Mouse (Mus musculus) layer of hippocampus, postnatal 14 days (tissue): ENCODE measurements around the gene Pnliprp1. TPM values are rescaled to one million over a fixed set of nuclear protein-coding genes. Genes with fewer than 3 reads are reported as not detected.

Source experiments
- DNase-seq, 2 experiments: peaks; one replicate each; pipeline ENCODE4 v3.0.0; 2021 to 2022; ENCODE audit warnings: low spot score in 2 of 2, mixed read lengths in 1 of 2
- total RNA-seq, 2 experiments: library from RNA; stranded (reverse); gene quantifications; 2 replicates each; pipeline ENCODE4 v1.2.3; 2021

The Pnliprp1 gene
- total RNA-seq, 2 experiments from 2014 or later: not detected

DNA sequence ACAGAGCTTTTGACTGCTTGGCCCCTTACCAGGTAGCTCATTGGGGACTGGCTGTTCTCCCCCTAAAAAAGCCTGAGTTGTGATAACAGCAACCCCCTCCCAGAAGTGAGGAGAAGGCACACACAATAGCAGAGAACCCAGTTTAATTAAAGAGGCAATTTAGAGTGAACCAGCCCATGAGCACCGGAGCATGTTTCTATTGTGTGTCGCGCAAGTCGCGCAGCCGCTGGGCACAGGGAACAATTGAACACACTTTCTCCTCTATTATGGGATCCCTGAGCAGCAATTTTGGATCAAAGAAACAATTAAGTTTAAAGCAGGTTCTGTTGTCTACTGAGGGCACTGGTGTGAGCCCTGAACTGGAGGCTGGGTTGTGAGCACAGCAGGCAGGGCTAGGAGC lies 38.6 kb downstream of the Pnliprp1 start:
- DNase-seq: no peak

DNA sequence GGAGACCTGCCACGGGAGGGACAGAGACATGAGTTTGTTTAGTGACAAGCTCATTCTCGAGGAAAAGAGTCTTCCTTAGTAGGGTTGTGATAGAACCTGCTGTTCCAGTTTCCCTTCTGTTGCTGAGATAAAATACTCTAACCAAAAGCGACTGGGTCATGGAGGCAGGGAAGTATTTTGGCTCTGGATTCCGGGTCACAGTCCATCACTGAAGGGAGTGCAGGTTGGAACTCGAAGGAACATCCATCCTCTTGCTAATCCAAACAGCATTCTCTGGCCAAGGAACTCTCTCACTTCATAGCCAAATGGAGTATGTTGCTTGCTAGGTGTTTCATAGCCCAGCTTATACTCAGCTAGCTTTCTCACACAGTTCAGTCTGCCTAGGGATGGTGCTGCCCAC lies 47.8 kb downstream of the Pnliprp1 start:
- DNase-seq: no peak

DNA sequence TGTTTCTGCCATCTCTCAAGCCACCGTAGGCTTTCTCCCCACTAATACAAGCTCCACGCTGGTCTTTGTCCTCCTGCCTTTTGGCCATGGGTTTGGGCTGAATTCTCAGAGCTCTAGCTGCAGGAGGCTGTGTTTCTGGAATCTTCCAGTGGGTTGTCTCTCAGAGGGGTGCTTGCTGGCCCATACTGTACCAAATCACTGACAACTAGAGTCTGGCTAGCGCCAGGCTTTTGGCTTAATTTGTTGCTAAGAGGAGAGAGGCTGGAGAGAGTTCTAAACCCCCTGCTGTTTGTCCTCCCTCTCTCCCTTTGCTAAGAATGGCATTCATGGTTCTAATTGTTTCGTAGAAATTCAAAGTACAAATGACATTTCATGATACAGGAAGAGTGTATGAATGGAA lies 52.9 kb downstream of the Pnliprp1 start:
- peak in 1 of 2 experiments; percentile 55 for DNase-seq

DNA sequence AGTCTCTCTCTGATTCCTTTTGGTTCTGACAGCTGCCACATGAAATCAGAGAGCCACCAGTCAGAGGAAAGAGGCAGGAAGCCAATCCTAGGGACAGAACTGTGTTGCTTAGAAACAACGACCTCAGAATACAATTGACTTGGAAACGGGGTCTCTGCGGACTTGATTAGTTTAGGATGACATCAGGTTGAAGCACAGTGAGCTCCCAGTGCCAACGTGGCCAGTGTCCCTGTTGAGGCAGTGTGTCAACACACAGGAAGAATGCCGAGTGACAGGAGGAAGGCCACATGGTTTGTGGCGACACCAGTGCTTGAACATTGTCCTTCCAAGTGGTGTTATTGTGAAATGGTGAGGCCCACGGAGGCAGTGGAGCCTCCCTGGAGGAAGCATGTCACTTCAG lies 55.3 kb downstream of the Pnliprp1 start:
- DNase-seq: peak; percentile 65 to 84

GRCm38 (mm10) chr19:58789194-58789593 lies 60.5 kb downstream of the Pnliprp1 start:
- no peak for DNase-seq

Other genes starting within 250 kb of the Pnliprp1 start
- not detected for gene Ccdc172, start 216.9 kb upstream of the Pnliprp1 start, total RNA-seq
- gene Pnlip, start 76.4 kb upstream of the Pnliprp1 start, total RNA-seq: 1 to 10 TPM; 2.0 to 2.2 TPM
- not detected for gene Pnliprp2, start 30.8 kb downstream of the Pnliprp1 start, total RNA-seq
- gene 1700019N19Rik, start 65.6 kb downstream of the Pnliprp1 start, total RNA-seq: under 1 TPM; 0.35 to 0.41 TPM
- 1 to 10 TPM; 1.7 to 2.1 TPM for gene Eno4, start 214.5 kb downstream of the Pnliprp1 start, total RNA-seq
- 100 to 1,000 TPM; 256 to 270 TPM for gene Hspa12a, start 214.8 kb downstream of the Pnliprp1 start, total RNA-seq